Mouse (Mus musculus): Measurements from ENCODE around the gene Ceacam2. TPM values are rescaled to one million over a fixed set of nuclear protein-coding genes. Genes with fewer than 3 reads are reported as not detected.
"Not testable (repeated sequence)": the region's sequence is repeated elsewhere in the genome, so short reads cannot be mapped to it uniquely, and the experiment has no call there.

Gene Ceacam2
- polyA plus RNA-seq, 1 experiment from 2014 or later: 0.19 TPM

DNA sequence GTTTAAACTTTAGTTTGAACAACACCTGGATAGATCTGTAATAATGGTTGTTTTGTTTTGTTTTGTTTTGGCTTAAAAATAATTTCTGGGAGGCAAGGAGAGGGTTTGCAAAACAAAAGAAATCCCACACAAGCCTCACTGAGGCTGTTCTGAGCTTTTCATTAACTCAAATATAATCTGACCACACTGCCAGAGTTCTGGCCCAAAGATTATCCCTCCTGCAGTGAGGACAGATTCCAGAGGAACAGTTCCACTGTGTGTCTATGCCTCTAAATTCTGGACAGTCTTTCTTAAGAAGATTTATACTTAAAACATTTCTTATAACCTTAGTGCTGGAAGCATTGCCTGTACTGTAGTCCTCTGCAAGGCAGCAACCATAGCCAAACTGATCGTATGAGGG is 45.0 kb downstream of the Ceacam2 start:
- ATAC-seq (ENCODE audit: low read depth) (no peak), DNase-seq (ENCODE audit: low spot score) (no peak)
- Histone ChIP-seq H3K36me3 (ENCODE audit: control insufficient read depth, insufficient read depth, low read length) (no peaks in the 10 kb centered on the region), H3K4me1 (ENCODE audit: control insufficient read depth, insufficient read depth, low read length) (no peaks in the 10 kb centered on the region), H3K27me3 (replicated peaks; ENCODE audit: control insufficient read depth, insufficient read depth, low read length) (no peaks in the 10 kb centered on the region), H3K27ac (replicated peaks; ENCODE audit: low read depth, low read length) (no peak overlapping the region), H3K9me3 (ENCODE audit: control insufficient read depth, low read length) (no peaks in the 10 kb centered on the region), H3K4me3 (ENCODE audit: low read depth, low read length) (no peak overlapping the region), H3K4me2 (ENCODE audit: low read depth, low read length) (no peak overlapping the region), H3K9ac (ENCODE audit: low read depth, low read length) (no peak overlapping the region)
- 82% methylated on average over 1 of the region's 1 CpGs for WGBS

DNA sequence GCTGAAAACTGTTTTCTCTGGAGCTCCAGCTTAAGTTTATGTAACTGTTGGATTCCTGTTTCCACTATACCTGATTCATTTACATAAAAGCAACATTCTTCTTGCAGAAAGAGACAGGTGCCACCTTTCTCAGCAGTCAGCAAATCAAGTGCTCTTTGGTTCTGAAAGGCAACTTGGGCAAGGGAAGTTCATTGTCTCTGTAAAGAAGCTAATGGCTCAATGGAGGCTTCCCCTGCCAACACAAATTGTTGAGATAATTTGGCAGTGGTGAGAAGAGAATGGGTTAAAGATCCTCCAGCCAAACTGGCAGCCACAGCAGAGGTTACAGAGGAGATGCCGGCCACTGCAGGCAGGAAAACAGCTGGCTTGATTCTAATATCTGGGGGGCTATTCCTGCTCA is 49.0 kb downstream of the Ceacam2 start:
- WGBS: no CpG with 5 or more reads among the region's 1 CpGs
- not testable (repeated sequence) for H3K4me1 ChIP-seq (ENCODE audit: control insufficient read depth, insufficient read depth, low read length); H3K4me3 ChIP-seq (ENCODE audit: low read depth, low read length); H3K27me3 ChIP-seq (replicated peaks; ENCODE audit: control insufficient read depth, insufficient read depth, low read length); DNase-seq (ENCODE audit: low spot score); H3K4me2 ChIP-seq (ENCODE audit: low read depth, low read length); ATAC-seq (ENCODE audit: low read depth); H3K36me3 ChIP-seq (ENCODE audit: control insufficient read depth, insufficient read depth, low read length); H3K9ac ChIP-seq (ENCODE audit: low read depth, low read length); H3K27ac ChIP-seq (replicated peaks; ENCODE audit: low read depth, low read length); H3K9me3 ChIP-seq (ENCODE audit: control insufficient read depth, low read length)

DNA sequence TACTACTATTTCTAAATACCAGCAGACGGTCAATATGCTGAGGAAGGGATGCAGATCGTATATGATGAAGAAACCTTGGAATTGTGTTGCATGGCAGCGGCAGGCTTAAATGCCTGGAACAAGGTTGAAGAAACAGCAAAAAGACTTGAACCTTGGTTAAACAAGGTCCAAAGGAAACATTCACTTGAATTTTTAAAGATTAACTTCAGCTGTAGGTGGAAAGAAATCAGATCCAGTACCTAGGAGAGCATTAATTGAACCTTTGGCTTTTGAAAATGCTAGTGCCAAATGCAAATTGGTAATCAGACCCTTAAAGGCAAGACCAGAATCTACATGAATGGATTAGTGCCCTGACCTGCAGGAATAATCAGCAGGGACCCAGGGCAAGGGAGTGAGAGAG is 50.3 kb downstream of the Ceacam2 start:
- 88% methylated on average over 3 of the region's 3 CpGs for WGBS
- not testable (repeated sequence) for H3K27me3 ChIP-seq (replicated peaks; ENCODE audit: control insufficient read depth, insufficient read depth, low read length); H3K9ac ChIP-seq (ENCODE audit: low read depth, low read length); H3K4me1 ChIP-seq (ENCODE audit: control insufficient read depth, insufficient read depth, low read length); DNase-seq (ENCODE audit: low spot score); H3K27ac ChIP-seq (replicated peaks; ENCODE audit: low read depth, low read length); H3K36me3 ChIP-seq (ENCODE audit: control insufficient read depth, insufficient read depth, low read length); H3K4me2 ChIP-seq (ENCODE audit: low read depth, low read length); ATAC-seq (ENCODE audit: low read depth); H3K4me3 ChIP-seq (ENCODE audit: low read depth, low read length); H3K9me3 ChIP-seq (ENCODE audit: control insufficient read depth, low read length)

DNA sequence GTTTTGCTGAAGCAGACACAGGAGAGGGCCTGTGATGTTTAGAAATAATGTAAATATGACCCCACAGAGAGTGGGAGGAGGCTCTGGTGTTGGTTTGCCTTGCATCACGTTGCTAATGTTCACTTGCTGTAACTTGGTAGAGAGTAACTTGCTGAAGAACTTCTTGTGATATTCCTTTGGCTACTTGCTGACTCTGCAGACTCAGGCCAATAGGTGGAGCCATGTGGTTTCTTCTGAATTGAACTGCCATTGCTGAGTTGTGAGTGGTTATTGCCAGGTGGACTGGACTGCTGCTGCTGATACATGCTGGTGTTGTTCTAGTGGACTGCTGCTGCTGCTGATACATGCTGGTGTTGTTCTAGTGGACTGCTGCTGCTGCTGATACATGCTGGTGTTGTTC is 53.5 kb downstream of the Ceacam2 start:
- Histone ChIP-seq H3K4me1 (ENCODE audit: control insufficient read depth, insufficient read depth, low read length) (no peaks in the 10 kb centered on the region), H3K4me3 (ENCODE audit: low read depth, low read length) (no peak overlapping the region), H3K9me3 (ENCODE audit: control insufficient read depth, low read length) (no peaks in the 10 kb centered on the region), H3K9ac (ENCODE audit: low read depth, low read length) (no peak overlapping the region), H3K36me3 (ENCODE audit: control insufficient read depth, insufficient read depth, low read length) (no peaks in the 10 kb centered on the region), H3K4me2 (ENCODE audit: low read depth, low read length) (no peak overlapping the region), H3K27ac (replicated peaks; ENCODE audit: low read depth, low read length) (no peak overlapping the region), H3K27me3 (replicated peaks; ENCODE audit: control insufficient read depth, insufficient read depth, low read length) (no peaks in the 10 kb centered on the region)
- WGBS: 33% methylated on average over 1 of the region's 1 CpGs
- peak; percentile 15 for DNase-seq (ENCODE audit: low spot score)
- no peak for ATAC-seq (ENCODE audit: low read depth)

DNA sequence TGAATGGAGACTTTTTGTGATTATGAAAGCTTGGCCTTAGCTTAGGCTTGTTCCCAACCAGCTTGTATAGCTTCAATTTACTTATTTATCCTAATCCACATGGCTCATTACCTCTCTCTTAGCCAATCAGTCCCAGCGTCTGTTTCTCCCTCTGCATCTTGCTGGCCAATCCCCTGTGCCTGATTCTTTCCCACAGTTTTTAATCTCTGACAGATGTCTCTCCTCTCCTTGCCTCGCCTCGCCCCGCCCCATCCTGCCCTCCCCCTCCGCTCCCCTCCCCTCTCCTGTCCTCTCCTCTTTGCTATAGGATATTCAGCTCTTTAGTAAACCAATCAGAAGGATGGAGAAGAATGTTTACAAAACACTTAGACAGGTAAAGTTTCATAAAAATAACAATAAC is 54.6 kb downstream of the Ceacam2 start:
- WGBS: 42% methylated on average over 5 of the region's 5 CpGs
- H3K9me3 ChIP-seq (ENCODE audit: control insufficient read depth, low read length): no peaks in the 10 kb centered on the region
- no peak overlapping the region for H3K4me2 ChIP-seq (ENCODE audit: low read depth, low read length)
- no peaks in the 10 kb centered on the region for H3K36me3 ChIP-seq (ENCODE audit: control insufficient read depth, insufficient read depth, low read length)
- H3K4me3 ChIP-seq (ENCODE audit: low read depth, low read length): no peak overlapping the region
- H3K27ac ChIP-seq (replicated peaks; ENCODE audit: low read depth, low read length): no peak overlapping the region
- no peak overlapping the region for H3K9ac ChIP-seq (ENCODE audit: low read depth, low read length)
- no peaks in the 10 kb centered on the region for H3K4me1 ChIP-seq (ENCODE audit: control insufficient read depth, insufficient read depth, low read length)
- ATAC-seq (ENCODE audit: low read depth): no peak
- H3K27me3 ChIP-seq (replicated peaks; ENCODE audit: control insufficient read depth, insufficient read depth, low read length): no peaks in the 10 kb centered on the region
- no peak for DNase-seq (ENCODE audit: low spot score)

DNA sequence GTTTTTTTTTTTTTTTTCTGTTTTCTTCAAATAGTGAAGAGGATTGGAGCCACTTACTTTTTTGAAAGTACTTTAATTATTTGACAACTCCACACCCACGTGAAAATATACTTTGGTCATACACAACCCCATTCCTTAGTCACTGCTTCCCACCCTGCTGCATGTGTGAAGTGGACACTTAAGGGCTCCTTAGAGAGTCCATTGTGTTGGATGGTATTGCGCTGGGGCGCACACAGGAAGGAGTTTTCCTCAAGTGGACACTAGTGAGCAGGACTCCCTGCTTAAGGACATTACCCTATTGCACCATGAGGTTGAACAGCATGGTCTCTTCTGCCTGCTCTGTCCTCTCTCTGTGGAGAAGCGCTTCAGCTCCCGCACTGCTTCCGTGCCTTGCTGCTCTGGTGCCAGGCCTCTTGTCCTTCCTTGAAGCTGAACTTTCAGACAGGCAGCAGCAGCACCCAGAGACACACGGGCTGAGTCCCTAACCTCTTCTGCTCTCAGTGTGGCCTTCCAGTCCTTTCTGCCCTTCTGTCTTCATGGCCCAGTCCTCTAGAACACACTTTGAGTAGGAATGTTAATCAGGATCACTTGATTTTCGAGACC is 56.4 kb downstream of the Ceacam2 start:
- Histone ChIP-seq H3K9ac (ENCODE audit: low read depth, low read length) (no peak overlapping the region), H3K9me3 (ENCODE audit: control insufficient read depth, low read length) (no peaks in the 10 kb centered on the region), H3K36me3 (ENCODE audit: control insufficient read depth, insufficient read depth, low read length) (no peaks in the 10 kb centered on the region), H3K4me1 (ENCODE audit: control insufficient read depth, insufficient read depth, low read length) (no peaks in the 10 kb centered on the region), H3K27ac (replicated peaks; ENCODE audit: low read depth, low read length) (no peak overlapping the region), H3K4me2 (ENCODE audit: low read depth, low read length) (no peak overlapping the region), H3K4me3 (ENCODE audit: low read depth, low read length) (no peak overlapping the region), H3K27me3 (replicated peaks; ENCODE audit: control insufficient read depth, insufficient read depth, low read length) (no peaks in the 10 kb centered on the region)
- DNase-seq (ENCODE audit: low spot score) (no peak), ATAC-seq (ENCODE audit: low read depth) (no peak)
- 80% methylated on average over 8 of the region's 8 CpGs for WGBS

DNA sequence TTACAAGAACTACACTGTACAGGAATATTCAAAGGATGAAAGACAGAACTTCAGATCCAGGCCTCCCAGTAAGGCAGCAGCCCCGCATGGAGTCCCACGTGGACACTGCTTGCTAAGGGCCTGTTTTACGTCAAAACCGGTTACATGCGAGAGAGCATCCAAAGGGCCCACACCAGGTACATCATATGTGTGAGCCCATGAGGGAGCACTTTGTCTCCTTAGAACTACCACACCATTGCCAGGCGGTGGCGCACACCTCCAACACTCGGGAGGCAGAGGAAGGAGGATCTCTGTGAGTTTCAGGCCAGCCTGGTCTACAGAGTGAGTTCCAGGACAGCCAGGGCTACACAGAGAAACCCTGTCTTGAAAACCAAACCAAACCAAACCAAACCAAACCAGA is 58.9 kb downstream of the Ceacam2 start:
- ATAC-seq (ENCODE audit: low read depth); H3K4me3 ChIP-seq (ENCODE audit: low read depth, low read length); H3K9ac ChIP-seq (ENCODE audit: low read depth, low read length); DNase-seq (ENCODE audit: low spot score); H3K36me3 ChIP-seq (ENCODE audit: control insufficient read depth, insufficient read depth, low read length); H3K4me2 ChIP-seq (ENCODE audit: low read depth, low read length); H3K27me3 ChIP-seq (replicated peaks; ENCODE audit: control insufficient read depth, insufficient read depth, low read length); H3K4me1 ChIP-seq (ENCODE audit: control insufficient read depth, insufficient read depth, low read length); H3K27ac ChIP-seq (replicated peaks; ENCODE audit: low read depth, low read length); H3K9me3 ChIP-seq (ENCODE audit: control insufficient read depth, low read length): not testable (repeated sequence)
- WGBS: 57% methylated on average over 8 of the region's 8 CpGs

DNA sequence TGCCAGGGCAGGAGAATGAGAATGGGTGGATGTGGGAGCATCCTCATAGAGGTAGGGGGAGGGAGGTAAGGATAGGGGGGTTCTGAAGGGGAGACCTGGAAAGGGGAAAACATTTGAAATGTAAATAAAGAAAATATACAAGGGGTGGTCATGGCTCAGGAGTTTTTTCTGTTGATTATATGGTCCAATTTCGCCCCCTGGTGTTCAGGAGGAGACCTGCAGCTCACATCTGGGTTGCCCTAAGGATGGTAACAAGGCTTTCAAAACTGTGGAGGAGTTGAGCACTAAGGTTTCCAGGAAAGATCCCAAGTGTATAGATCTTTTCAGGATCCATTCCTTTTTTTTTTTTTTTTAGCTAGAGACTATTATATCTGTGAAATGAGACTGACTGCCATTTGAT is 60.2 kb downstream of the Ceacam2 start:
- Histone ChIP-seq H3K27me3 (replicated peaks; ENCODE audit: control insufficient read depth, insufficient read depth, low read length) (no peaks in the 10 kb centered on the region), H3K4me2 (ENCODE audit: low read depth, low read length) (no peak overlapping the region), H3K27ac (replicated peaks; ENCODE audit: low read depth, low read length) (no peak overlapping the region), H3K9ac (ENCODE audit: low read depth, low read length) (no peak overlapping the region), H3K9me3 (ENCODE audit: control insufficient read depth, low read length) (no peaks in the 10 kb centered on the region), H3K4me3 (ENCODE audit: low read depth, low read length) (no peak overlapping the region), H3K36me3 (ENCODE audit: control insufficient read depth, insufficient read depth, low read length) (no peaks in the 10 kb centered on the region), H3K4me1 (ENCODE audit: control insufficient read depth, insufficient read depth, low read length) (no peaks in the 10 kb centered on the region)
- ATAC-seq (ENCODE audit: low read depth): no peak; the same call in 1 of the 2 replicates
- DNase-seq (ENCODE audit: low spot score): peak; percentile 17
- 0% methylated on average over 1 of the region's 1 CpGs for WGBS

DNA sequence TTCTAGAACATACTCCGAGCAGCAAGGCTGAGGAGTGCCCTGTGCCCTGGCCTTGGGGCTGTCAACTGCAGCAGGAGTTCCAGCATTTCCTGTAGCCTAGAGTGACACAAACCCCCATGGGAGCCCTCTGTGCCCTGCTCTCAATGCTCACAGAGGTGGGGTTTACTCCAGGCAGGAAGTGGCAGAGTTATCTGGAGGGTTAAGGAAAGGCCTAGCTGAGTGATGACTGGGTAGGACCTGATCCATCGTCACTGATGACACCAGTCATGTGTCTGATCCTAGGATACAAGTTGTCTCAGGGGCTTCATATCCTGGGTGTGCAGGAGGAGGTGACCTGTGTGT is 61.9 kb downstream of the Ceacam2 start:
- H3K9ac ChIP-seq (ENCODE audit: low read depth, low read length); H3K9me3 ChIP-seq (ENCODE audit: control insufficient read depth, low read length); H3K4me3 ChIP-seq (ENCODE audit: low read depth, low read length); ATAC-seq (ENCODE audit: low read depth); H3K27ac ChIP-seq (replicated peaks; ENCODE audit: low read depth, low read length); H3K36me3 ChIP-seq (ENCODE audit: control insufficient read depth, insufficient read depth, low read length); DNase-seq (ENCODE audit: low spot score); H3K4me2 ChIP-seq (ENCODE audit: low read depth, low read length); H3K4me1 ChIP-seq (ENCODE audit: control insufficient read depth, insufficient read depth, low read length); H3K27me3 ChIP-seq (replicated peaks; ENCODE audit: control insufficient read depth, insufficient read depth, low read length): not testable (repeated sequence)
- 62% methylated on average over 1 of the region's 2 CpGs for whole genome bisulfite sequencing

Measured in embryonic facial prominence, embryonic 14.5 days (tissue).